Mouse (Mus musculus) thymus, postnatal 10 days (tissue): ENCODE data around the gene Hspb2.

ENCODE experiments used
- DNase-seq, 2 experiments: peaks; one replicate each; pipeline ENCODE4 v3.0.0; 2021; ENCODE audit warnings: low spot score in 2 of 2

Gene Hspb2

DNA sequence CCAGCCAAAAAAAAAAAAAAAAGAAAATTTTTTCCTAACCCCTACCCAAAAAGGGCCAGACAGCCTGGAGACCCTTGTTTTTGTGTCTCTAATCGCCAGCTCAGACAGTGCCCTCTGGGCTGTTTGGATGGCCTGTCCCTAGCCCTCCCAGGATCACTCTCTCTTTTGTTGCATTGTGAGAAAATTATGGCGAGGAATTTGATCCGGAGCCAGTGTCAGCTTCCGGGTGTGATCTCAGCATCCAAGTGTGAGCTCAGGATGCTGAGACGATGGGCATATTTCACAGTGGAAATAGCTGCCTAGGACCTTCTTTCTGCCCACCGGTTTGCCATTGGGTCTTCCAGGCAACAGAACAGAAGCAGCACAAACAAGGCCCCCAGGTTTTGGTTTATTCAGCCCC lies 1.4 kb downstream of the Hspb2 start:
- no peak for DNase-seq

DNA sequence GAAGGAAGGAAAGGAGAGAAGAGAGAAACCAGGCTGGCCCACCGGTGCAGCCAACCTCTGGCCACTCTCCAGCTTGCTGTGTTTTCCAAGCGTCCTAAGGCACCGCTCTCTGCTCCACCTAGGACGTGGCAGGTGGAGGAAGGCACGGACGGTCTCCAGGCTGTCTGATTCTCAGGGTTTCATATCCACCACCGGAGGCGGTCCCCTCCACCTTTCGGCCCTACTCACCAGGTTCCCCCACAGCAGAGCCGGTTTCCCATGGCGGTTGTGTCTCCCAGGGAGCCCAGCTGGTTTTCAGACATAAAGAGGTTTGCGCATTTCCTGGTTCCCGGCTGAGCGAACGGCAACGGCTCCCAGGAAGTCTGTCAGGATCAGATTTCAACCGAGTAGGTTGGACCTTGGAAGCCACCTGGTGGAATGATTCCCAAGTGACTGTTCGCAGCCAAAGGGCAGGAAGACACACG lies 5.9 kb downstream of the Hspb2 start, which contains the start of gene 2310030G06Rik:
TSS of gene 2310030G06Rik (minus strand) at position 323 of the 464 bp plus-strand sequence.
- DNase-seq: no peak

DNA sequence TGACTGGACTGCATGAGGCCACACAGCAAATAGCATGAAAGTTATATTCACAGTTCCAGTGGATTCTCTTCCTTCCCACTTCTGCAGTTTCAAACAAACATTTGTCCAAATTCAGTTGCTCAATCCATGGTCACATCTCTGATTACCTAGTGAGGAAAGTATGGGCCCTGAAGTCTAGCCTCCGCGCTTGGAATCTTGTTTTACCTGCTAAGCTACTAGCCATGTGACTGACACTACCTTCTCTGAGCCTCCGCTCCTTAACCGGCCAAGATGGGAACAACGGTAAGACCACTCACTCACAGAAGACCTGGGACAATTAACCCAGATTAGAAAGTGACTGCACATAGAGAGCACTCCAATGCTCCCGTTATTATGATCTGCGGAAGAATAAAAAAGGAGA lies 6.3 kb downstream of the Hspb2 start:
- no peak for DNase-seq

DNA sequence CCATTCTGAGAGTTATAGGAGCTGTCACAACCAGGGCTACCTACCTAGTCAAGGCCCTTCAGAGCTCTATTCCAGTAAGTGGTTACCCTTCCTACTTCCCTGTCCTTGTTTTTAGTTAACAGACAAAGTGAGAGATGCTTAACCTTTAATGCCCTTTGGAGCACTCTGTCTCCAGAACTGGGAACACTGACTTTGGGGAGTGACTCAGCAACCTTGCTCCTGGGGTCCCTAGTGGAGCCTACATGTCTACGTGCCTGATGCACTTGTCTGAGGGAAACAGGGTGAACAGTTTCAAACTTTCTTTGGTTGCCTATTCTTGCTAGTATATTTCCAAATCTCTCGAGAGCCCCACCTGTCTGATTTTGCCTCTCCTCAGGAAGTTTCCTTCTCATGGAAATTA lies 9.4 kb downstream of the Hspb2 start:
- DNase-seq: no peak

DNA sequence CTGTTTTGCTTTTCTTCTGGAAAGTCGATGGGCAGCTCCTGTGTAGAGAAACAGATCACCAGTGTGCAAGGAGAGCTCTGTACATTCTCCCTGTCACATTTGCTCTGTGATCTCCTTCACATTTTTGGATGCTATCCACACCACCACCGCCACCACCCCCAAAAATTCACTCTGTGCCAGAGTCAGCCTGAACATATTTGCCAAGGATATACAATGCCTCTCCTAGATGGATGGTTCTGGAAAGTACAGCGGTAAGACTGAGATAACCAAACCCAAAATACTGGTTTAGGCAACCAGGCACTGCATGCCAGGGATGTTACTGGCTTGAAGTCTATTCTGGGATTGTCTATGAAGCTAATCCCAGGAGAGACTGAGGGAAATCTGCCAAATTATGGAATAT lies 9.9 kb downstream of the Hspb2 start:
- no peak for DNase-seq

DNA sequence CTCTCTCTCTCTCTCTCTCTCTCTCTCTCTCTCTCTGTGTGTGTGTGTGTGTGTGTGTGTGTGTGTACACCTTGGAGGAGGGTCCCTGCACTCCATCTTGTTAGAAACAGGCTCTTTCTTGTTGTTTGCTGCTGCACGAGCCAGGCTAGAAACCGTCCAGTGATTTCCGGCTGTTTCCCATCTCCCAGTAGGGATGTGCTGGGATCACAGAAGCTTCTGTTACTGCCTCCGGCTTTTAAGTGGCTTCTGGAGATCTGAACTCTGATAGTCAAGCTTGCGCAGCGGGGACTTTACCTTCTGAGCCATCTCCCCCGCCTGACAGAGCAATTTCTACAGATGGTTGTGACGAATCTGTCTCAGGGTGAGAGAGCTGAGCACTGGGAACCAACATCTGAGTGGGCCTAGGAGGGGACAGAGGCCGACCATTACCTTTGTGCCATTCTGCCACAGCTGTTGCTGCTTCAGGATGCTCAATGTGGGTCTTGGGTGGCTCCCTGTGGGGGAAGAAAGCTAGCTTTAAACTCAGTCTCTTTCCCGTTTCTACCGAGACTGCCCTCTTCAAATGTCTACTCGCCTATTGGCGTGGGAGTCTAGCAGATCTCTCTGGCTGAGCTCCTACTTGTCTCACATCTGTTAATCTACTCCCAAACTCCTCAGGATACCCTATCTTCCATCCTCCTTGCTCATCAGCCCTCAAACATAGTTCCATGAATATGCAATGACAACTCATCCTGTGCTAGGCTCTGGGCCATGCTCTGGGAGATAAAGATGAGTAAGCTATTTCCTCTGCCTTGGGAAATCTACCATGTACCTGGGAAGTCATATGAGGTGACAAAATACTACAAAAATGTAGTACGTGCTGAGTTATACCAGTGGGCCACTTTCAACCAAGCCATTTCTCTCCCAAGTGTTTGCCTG lies 11.0 kb downstream of the Hspb2 start:
- no peak for DNase-seq

DNA sequence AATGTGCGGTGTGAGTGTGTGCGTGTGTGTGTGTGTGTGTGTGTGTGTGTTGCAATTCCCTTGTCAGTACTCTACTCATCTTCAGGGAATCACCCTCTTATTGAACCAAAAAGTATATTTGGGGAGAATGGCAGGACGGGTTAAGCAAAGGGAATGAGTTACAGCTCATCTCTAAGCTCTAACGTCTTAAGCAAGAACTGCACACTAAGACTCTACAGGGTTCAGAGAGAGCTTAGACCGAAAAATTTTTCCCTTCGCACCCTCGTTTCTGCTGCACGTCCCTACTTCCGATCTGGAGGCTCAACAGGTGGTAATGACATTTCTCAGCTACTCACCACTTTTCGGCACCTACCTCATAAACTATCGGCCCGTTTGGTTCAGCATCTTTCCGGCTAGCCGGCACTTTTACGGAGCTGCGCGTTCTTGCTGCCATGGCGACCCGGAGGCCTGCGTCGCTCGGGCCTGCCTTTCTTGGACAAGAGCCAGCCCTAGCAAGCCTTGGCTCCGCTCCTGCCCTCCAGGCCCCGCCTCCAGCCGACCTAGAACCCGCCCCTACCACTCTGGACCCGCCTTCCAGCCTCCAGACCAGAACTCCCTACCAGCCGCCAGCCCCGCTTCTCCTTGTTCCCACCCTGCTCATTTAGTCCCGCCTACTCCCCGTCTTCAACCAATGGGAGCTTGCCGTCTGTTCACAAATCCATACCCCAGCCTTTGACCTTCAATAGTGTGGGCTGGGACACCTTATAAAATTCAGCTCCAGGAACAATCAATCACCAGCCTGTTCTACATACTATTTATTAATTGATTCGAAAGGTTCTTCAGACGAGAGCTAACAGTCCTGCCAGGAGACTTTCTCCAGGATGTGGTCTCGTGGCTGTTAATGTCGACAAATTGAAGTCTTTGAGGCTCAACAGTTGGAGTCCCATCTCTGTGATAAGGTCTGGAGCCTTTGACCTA lies 13.0 kb downstream of the Hspb2 start, which contains the start of gene Dixdc1:
TSS of gene Dixdc1 (minus strand) at position 604 of the 957 bp plus-strand sequence.
- DNase-seq: peak; percentile 70 to 73

DNA sequence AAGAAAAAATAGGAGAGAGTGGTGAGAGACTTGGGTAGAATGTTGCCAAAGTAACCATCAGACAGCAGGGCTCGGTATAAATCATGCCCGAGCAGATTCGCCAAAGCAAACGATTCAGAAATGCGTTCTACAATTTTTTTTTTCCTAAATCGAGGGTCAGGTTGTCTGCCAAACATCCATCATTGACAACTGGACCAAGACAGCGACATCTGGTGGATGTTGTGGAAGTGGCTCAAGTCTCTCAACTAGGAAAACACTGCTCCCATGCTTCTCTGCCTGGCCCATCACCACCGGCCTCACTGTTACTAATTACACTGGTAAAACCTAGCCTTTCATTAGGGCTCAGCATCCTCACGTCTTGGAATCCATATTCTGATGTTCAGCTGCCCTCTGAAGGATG lies 17.2 kb downstream of the Hspb2 start:
- no peak for DNase-seq

DNA sequence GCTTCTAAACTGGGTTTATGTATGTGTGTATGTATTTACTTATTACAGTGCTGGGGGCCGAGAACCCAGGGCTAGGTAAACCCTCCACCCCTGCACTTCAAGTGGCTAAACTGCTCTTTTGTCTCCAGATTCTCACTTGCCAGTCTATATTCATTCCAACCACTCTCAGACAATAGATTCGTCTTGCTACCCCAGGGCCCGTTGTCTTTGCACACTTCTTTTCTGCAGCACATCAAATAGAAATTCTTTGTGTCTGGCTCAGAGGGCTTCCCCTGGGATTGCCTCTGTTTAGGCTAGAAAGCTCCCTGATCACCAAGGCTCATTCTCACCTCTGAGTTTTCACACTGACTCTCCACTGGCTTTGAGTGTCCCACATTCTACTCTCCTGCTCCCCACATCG lies 19.6 kb downstream of the Hspb2 start:
- no peak for DNase-seq

DNA sequence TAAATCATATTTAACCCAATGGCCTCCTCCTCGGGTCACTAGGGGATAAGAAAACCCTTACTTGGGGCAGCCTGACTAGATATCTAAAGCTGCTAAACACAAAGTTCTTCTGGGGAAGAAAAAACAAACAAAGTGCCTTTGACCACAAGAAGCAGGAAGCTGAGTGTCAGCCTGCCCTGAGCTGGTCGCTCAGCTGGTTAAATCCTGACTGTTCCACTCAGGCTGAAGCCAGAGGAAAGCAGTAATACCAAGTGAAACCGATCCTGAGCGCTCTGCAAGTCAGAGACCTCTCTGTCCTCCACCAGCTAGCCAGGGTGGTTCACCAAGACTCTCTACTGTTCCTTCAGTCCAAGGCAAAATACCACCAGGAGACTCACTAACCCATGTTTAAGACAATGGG lies 22.6 kb downstream of the Hspb2 start:
- no peak for DNase-seq

DNA sequence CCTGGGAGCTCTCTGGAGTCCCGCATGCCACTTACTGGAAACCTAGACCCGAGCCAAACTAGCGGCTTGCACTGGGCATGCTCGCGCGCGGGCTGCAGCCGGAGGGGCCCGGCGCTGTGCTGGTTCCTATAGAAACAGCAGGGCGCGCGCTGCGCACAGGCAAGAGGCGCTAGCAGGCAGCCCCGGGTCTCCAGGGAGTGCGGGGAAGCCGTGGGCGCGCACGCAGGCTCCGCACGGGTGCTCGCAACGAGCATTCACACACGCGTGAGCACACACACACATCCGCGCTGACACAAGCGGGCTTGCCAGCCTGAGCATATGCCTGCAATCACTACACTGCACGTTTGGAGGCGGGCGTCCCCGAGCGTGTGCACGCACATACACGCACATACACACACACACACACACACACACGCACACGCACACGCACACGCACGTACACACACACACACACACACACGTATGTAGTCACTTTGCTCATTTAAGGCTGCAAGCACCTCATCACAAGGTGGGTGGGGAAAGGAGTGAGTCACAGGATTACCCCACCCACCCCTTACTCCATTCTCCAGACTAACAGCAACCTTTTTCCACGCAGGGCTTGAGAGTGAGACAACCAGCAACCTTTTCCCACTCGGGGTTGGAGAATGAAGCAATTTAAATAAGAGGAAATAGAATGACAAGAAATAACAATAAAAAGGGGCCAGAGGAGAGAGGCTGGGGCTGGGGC lies 24.1 kb downstream of the Hspb2 start:
- DNase-seq: peak; percentile 13 to 28

DNA sequence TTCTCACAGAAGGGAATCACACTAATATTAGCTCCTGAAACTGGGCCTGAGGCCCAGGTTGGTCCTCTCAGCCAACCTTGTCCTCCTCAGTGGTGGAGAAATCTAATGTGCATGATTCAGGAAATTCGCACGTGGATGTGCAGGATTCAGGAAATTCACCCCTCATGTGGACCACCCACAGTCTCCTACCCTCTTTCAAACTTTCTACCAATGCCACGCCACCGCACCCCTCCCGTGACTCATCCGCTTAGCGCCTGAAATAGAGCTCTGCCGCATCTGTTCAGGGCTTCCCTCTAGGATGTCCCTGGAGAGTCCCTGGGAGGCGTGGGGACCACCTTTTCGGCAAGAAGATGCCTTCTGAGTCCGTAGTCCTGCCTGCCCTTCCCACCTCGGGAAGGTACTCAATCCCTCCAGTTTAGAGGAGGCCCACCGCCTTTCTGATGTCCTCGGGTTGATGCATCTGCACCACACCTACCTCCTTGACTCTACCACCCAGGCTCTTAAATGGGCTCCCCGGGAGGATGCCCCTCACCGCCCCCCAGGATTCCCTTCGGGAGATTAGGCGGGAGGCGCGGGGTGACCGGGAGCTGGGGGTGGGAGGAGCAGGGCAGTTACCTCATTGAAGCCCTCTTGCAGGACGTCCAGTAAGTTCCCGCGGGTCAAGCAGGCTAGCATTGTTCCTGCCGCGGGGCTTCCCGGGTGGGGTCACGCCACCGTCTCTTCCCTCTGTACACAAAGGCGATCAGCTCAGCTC lies 24.8 kb downstream of the Hspb2 start:
- no peak for DNase-seq

DNA sequence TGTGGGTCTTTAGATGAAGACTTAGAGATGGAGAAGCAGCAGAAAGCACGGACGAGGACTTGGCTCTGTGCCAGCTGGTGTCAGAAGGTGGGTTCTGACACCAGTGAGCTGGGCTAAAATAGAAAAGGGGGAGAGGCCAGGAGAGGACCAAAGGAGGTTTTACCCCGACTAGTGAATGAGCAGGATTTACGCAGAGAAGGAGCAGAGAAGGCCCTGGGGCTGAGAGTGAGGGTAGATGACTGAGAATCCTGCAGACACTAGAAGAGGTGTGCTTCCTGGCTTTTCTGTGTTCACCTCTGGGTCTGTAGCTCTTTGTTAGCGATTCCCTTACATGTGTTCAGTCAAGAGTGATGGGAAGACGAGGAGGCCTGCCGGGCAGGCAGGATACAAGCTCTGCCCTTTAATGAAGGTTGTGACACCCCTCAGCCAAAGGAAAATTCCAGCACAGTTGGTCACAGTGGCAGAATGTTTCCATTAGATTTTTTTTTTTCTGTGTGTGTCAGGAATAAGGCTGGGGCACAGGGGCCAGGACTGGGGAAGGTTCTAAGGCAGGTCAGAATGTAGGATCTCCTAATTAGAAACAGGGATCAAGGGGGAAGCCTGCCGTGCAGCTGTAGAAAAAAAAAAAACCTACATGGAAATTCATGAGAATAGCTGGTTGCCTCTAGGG lies 26.1 kb downstream of the Hspb2 start:
- no peak for DNase-seq

DNA sequence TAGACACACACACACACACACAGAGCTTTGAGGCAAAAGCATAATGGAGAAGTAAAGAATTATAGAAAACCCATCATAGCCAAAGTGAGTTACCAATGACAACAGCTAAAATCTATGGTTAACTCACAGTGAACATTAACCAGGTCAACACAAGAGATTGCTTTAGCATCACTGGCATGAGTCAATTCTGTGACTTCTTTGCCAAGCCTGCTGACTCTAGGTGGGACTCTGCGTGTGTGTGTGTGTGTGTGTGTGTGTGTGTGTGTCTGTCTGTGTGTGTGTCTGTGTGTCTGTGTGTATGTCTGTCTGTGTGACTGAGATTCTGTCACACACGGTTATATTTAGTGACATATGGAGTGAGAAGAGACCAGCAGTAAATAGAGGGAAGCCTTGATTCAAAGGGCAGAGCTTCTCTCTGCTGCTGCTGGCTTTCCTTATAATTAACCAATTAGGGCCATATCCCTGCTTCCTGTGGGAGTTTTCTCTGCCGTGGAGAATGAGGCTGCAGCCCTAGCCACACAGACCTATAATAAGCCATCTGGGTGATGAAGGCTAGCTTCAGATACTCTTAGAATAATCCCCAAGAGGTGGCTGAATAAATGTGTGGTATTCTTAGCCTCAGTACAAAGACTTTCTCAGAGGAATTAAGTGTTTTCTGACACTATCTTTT lies 27.4 kb downstream of the Hspb2 start:
- no peak for DNase-seq

DNA sequence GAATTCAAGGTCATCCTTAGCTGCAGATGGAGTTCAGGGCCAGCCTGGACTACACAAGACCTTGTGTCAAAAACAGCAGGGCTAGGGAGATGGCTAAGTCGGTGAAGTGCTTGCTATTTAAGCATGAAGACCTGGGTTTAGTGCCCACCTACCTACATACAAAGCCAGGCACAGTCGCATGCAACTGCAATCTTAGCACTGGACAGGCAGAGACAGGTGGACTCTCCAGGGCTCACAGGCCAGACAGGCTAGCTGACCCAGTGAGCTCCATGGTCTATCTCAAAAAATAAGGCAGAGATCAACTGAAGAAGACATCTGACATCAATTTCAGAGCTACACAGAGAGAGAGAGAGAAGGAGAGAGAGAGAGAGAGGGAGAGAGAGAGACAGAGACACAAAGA lies 28.0 kb downstream of the Hspb2 start:
- DNase-seq: no peak

DNA sequence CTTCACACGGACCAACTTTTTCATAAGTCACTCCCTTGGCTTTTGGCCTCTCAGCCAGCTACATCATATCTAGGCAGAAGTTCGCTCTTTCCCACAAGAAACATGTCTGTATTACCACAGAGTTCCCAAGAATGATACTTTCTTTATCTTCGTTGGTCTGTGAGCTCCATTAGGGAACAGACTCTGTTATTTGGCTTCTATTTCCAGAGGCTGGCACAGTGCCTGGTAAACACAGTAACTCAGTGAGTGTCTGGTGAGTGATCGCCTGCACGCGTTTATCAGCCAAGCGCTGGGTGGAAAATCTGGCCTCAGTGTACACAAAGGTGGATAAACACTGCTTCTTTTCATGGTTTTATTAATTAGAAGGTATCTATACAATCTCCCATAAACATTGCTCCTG lies 28.7 kb downstream of the Hspb2 start:
- DNase-seq: no peak

DNA sequence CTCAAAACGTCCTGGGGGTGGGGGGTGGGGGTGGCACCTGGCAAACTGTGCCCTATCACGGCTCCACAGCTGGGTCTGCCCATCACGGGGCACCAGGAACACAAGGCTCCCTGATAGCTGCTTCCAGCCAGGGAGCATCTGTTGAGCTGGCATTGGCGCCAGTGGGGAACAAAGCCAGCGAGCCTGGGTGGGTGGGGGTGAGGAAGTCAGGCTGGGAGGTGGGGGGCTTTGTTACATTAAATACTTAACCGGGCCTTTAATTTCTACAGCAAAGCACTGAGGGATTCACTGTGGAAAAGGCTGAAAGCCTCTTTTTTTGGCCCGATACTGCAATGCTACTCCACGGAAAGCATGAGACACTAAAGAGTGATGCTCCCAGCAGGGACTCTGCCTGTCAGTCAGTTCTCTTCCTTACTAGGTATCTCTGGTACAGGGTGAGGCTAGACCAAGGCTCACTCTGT lies 29.7 kb downstream of the Hspb2 start:
- no peak for DNase-seq

DNA sequence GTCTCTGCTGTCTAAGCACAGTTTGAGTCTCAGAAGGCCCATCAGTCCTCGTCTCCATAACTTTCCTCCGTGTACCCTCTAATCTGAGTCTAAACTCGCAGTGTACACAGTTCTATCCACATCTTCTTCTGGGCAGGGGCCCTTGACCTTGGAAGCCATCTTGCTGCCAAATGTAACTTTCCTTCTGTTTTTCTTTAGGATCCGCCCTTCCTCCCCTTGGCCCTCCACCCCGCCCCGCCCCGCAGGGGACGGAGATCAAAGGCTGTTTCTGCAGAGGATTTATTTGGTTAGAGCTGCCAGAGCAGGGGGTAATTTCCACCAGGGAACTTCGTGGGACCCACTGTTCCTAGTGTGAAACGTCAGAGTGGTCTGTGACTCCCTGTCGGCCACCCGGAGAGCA lies 31.1 kb downstream of the Hspb2 start:
- DNase-seq: no peak

DNA sequence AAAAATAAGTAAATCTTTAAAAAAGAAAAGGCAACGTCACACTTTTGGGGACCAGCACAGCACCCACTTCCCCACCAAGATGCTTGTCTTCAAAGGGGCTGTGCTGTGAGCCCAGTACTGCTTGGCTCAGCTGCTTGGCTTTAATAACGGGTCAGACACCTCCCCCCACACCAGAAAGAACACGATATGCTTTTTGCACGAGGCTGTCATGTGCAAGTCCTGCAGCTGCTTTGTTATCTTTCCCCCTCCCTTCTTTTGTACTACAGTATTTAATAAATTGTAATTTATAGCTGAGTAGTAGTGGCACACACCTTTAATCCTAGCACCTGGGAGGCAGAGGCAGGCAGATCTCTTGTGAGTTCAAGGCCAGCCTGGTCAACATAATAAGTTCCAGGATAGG lies 33.3 kb downstream of the Hspb2 start:
- no peak for DNase-seq

DNA sequence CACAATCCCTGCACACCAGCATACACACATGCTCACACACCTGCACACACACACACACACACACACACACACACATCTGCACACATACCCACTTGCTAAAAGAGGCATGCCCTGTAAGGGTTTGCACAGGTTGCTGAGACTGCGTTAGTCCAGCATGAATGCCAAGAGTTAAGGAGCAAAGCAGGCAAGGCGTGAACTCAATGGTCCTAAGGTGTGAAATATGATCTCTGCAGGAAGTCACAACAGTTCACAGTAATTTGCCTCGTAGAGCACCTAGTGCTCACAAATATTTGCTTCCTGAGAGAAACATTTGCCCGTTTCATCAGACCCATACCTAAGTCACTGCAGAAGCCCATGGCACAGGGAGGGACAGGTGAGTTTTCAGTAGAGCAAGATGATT lies 38.0 kb downstream of the Hspb2 start:
- no peak for DNase-seq
